Mouse (Mus musculus) forebrain, embryonic 11.5 days (tissue): ENCODE data around the gene Cep89. TPM values are rescaled to one million over a fixed set of nuclear protein-coding genes. Genes with fewer than 3 reads are reported as not detected.

ENCODE experiments used
- ATAC-seq: fragments of 200-750 bp; cut with Nextera tagmentation; replicated peaks from 2 replicates; pipeline ENCODE4 v1.8.0; 2017; ENCODE audit warnings: moderate TSS enrichment; ENCODE audit not compliant: low FRiP score
- DNase-seq: peaks from one replicate; pipeline ENCODE4 v3.0.0-alpha.2; 2017; ENCODE audit warnings: low spot score
- H3K27ac ChIP-seq: fragments of 300-500 bp; sonication (generic); 2 replicates; pipeline ENCODE4 v1.5.1; 2014; ENCODE audit warnings: low read depth, low read length
- H3K27me3 ChIP-seq: fragments of 300-500 bp; sonication (generic); 2 replicates; pipeline ENCODE4 v1.6.1; 2014; ENCODE audit warnings: mild to moderate bottlenecking, low read length, mixed read lengths; ENCODE audit not compliant: control insufficient read depth, insufficient read depth
- H3K36me3 ChIP-seq: fragments of 300-500 bp; sonication (generic); 2 replicates; pipeline ENCODE4 v1.6.1; 2014; ENCODE audit warnings: mild to moderate bottlenecking, low read length, moderate library complexity, mixed read lengths; ENCODE audit not compliant: control insufficient read depth, insufficient read depth
- H3K4me1 ChIP-seq: fragments of 300-500 bp; sonication (generic); replicated peaks from 2 replicates; pipeline ENCODE4 v1.6.1; 2014; ENCODE audit warnings: low read length, mixed read lengths; ENCODE audit not compliant: control insufficient read depth, insufficient read depth
- H3K4me2 ChIP-seq: fragments of 300-500 bp; sonication (generic); 2 replicates; pipeline ENCODE4 v1.6.1; 2014; ENCODE audit warnings: low read depth, mild to moderate bottlenecking, low read length, moderate library complexity, mixed read lengths; ENCODE audit not compliant: severe bottlenecking
- H3K4me3 ChIP-seq: fragments of 300-500 bp; sonication (generic); 2 replicates; pipeline ENCODE4 v1.5.1; 2014; ENCODE audit warnings: low read depth, low read length
- H3K9ac ChIP-seq: fragments of 300-500 bp; sonication (generic); 2 replicates; pipeline ENCODE4 v1.6.1; 2014; ENCODE audit warnings: low read length
- H3K9me3 ChIP-seq: fragments of 300-500 bp; sonication (generic); 2 replicates; pipeline ENCODE4 v1.6.1; 2016; ENCODE audit warnings: low read length, mixed read lengths; ENCODE audit not compliant: control insufficient read depth
- WGBS: fragments of 180-500 bp; shearing (Covaris S2); extraction: QIAGEN DNeasy Blood & Tissue Kit; methylation state at CpG from one replicate; pipeline ENCODE4 v1.1.7; 2014; 5-methylcytosine and 5-hydroxymethylcytosine counted together
- polyA plus RNA-seq: library from polyadenylated mRNA; unstranded; fragments of >200 nt; fragmentation: Nextera tagmentation; extraction: Ambion mirVana; gene quantifications from 2 replicates; pipeline ENCODE4 v1.2.1, GENCODE M21; 2014

The Cep89 gene
- polyA plus RNA-seq, 1 experiment from 2014 or later, result 61.7 TPM

GRCm38 (mm10) chr7:35362253-35362652 lies 34.6 kb upstream of the Cep89 start:
- DNase-seq (no peak), ATAC-seq (no peak)
- Histone ChIP-seq H3K4me2 (no peak overlapping the region), H3K4me3 (no peak overlapping the region), H3K27me3 (no peaks in the 10 kb centered on the region), H3K9ac (no peak overlapping the region), H3K27ac (no peak overlapping the region), H3K36me3 (no peaks in the 10 kb centered on the region), H3K9me3 (no peaks in the 10 kb centered on the region), H3K4me1 (no peaks in the 10 kb centered on the region)
- 76% methylated on average over 5 of the region's 5 CpGs for WGBS

- Histone ChIP-seq H3K9me3 (no peaks in the 10 kb centered on the region), H3K27me3 (no peaks in the 10 kb centered on the region), H3K4me2 (no peak overlapping the region), H3K4me1 (no peaks in the 10 kb centered on the region), H3K27ac (no peak overlapping the region), H3K4me3 (no peak overlapping the region), H3K9ac (no peak overlapping the region), H3K36me3 (no peaks in the 10 kb centered on the region)
- ATAC-seq (no peak), DNase-seq (no peak)
- 83% methylated on average over 5 of the region's 5 CpGs for WGBS
Measured at GRCm38 (mm10) chr7:35362868-35363267, 34.0 kb upstream of the Cep89 start.

- Histone ChIP-seq H3K4me2 (no peak overlapping the region), H3K36me3 (no peaks in the 10 kb centered on the region), H3K27me3 (no peaks in the 10 kb centered on the region), H3K4me1 (no peaks in the 10 kb centered on the region), H3K4me3 (no peak overlapping the region), H3K9ac (no peak overlapping the region), H3K27ac (no peak overlapping the region), H3K9me3 (no peaks in the 10 kb centered on the region; the same call in 1 of the 2 replicates)
- DNase-seq (no peak), ATAC-seq (no peak)
- WGBS, result 80% methylated on average over 12 of the region's 12 CpGs
Measured at GRCm38 (mm10) chr7:35365161-35365910, 31.5 kb upstream of the Cep89 start.

GRCm38 (mm10) chr7:35371096-35371495 lies 25.7 kb upstream of the Cep89 start:
- ATAC-seq, result 0 out of 2 replicates have a peak, but pooled peaks have one; percentile 42
- Histone ChIP-seq H3K4me2 (no peak overlapping the region), H3K4me1 (0 out of 2 replicates have a peak, but pooled peaks cover 2% of the 10 kb centered on the region), H3K27me3 (no peaks in the 10 kb centered on the region), H3K9ac (peak overlapping the region; percentile 20), H3K9me3 (no peaks in the 10 kb centered on the region; the same call in 1 of the 2 replicates), H3K36me3 (no peaks in the 10 kb centered on the region), H3K27ac (no peak overlapping the region), H3K4me3 (no peak overlapping the region)
- WGBS, result 13% methylated on average over 14 of the region's 14 CpGs
- DNase-seq, result peak; percentile 62

- ATAC-seq, result no peak
- no peak overlapping the region for H3K4me2 ChIP-seq
- H3K4me3 ChIP-seq, result no peak overlapping the region
- H3K9ac ChIP-seq, result no peak overlapping the region
- no peaks in the 10 kb centered on the region; the same call in 1 of the 2 replicates for H3K9me3 ChIP-seq
- H3K36me3 ChIP-seq, result no peaks in the 10 kb centered on the region
- 93% methylated on average over 14 of the region's 14 CpGs for WGBS
- H3K27ac ChIP-seq, result no peak overlapping the region
- DNase-seq, result no peak
- H3K4me1 ChIP-seq, result 0 out of 2 replicates have a peak, but pooled peaks cover 2% of the 10 kb centered on the region
- no peaks in the 10 kb centered on the region for H3K27me3 ChIP-seq
Measured at GRCm38 (mm10) chr7:35372483-35373017, 24.3 kb upstream of the Cep89 start.

- H3K9ac ChIP-seq, result no peak overlapping the region
- 75% methylated on average over 16 of the region's 16 CpGs for WGBS
- ATAC-seq, result no peak
- no peaks in the 10 kb centered on the region; the same call in 1 of the 2 replicates for H3K9me3 ChIP-seq
- DNase-seq, result no peak
- 0 out of 2 replicates have a peak, but pooled peaks cover 2% of the 10 kb centered on the region for H3K4me1 ChIP-seq
- H3K27ac ChIP-seq, result no peak overlapping the region
- H3K36me3 ChIP-seq, result no peaks in the 10 kb centered on the region
- H3K27me3 ChIP-seq, result no peaks in the 10 kb centered on the region
- H3K4me3 ChIP-seq, result no peak overlapping the region
- H3K4me2 ChIP-seq, result no peak overlapping the region
Measured at GRCm38 (mm10) chr7:35373146-35373989, 23.5 kb upstream of the Cep89 start.

- no peak overlapping the region for H3K27ac ChIP-seq
- H3K4me2 ChIP-seq, result no peak overlapping the region
- DNase-seq, result no peak
- 0 out of 2 replicates have a peak, but pooled peaks cover 2% of the 10 kb centered on the region for H3K4me1 ChIP-seq
- no peaks in the 10 kb centered on the region for H3K27me3 ChIP-seq
- no peak for ATAC-seq
- H3K9ac ChIP-seq, result no peak overlapping the region
- no peaks in the 10 kb centered on the region for H3K36me3 ChIP-seq
- no peaks in the 10 kb centered on the region; the same call in 1 of the 2 replicates for H3K9me3 ChIP-seq
- 86% methylated on average over 7 of the region's 7 CpGs for WGBS
- H3K4me3 ChIP-seq, result no peak overlapping the region
Measured at GRCm38 (mm10) chr7:35374265-35374664, 22.6 kb upstream of the Cep89 start.

GRCm38 (mm10) chr7:35376623-35377022 lies 20.2 kb upstream of the Cep89 start:
- ATAC-seq (no peak), DNase-seq (no peak)
- H3K9ac ChIP-seq, result no peak overlapping the region
- no peaks in the 10 kb centered on the region for H3K27me3 ChIP-seq
- no peak overlapping the region for H3K4me2 ChIP-seq
- WGBS, result 92% methylated on average over 9 of the region's 9 CpGs
- no peak overlapping the region for H3K27ac ChIP-seq
- no peak overlapping the region for H3K4me3 ChIP-seq
- 0 out of 2 replicates have a peak, but pooled peaks cover 2% of the 10 kb centered on the region for H3K4me1 ChIP-seq
- no peaks in the 10 kb centered on the region for H3K36me3 ChIP-seq
- no peaks in the 10 kb centered on the region for H3K9me3 ChIP-seq
